Comparison of ENCODE assay signal across 17 mouse cellular contexts in the genomic region with DNA sequence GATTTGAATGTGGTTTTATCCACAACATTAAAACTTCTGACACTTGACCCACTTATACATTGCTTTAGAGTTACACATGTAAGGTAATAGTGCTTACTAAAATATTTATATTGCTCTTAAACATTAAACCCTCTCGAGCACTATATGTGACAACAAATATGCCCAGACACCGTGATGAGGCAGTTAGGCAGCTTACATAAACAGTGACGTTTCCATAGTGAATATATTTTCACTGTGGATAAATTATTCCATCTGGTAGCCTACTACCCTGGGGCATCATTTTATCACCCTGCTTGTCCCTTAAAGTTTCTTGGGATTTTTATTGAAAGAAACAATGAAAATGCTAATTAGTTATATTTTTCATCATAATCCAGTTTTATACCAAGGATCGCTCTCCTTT.
"Had no signal": no experiment of that assay in that cellular context is flagged by ENCODE, and none has a peak within 500 bp of the region (broad histone marks: within the 10 kb centered on the region; RNA-seq: fewer than 3 reads in every experiment).

No protein-coding gene starts in this region.

- H3K36me3 ChIP-seq: limb, embryonic 15.5 days; liver, embryonic 12.5 days; neural tube, embryonic 13.5 days had no signal

- H3K27ac ChIP-seq: limb, embryonic 15.5 days; liver, embryonic 12.5 days; liver, embryonic 14.5 days; neural tube, embryonic 13.5 days had no signal

- H3K4me2 ChIP-seq: limb, embryonic 15.5 days; liver, embryonic 12.5 days; lung, embryonic 14.5 days; neural tube, embryonic 13.5 days had no signal

- H3K4me1 ChIP-seq: limb, embryonic 15.5 days; liver, embryonic 12.5 days had no signal

- H3K27me3 ChIP-seq: limb, embryonic 15.5 days; liver, embryonic 12.5 days; neural tube, embryonic 13.5 days had no signal

- H3K9ac ChIP-seq: limb, embryonic 15.5 days; liver, embryonic 12.5 days; liver, embryonic 14.5 days; lung, embryonic 14.5 days; neural tube, embryonic 13.5 days had no signal

- H3K4me3 ChIP-seq: limb, embryonic 15.5 days; liver, embryonic 12.5 days; myocyte; neural tube, embryonic 13.5 days had no signal

- H3K9me3 ChIP-seq: limb, embryonic 15.5 days; liver, embryonic 12.5 days; neural tube, embryonic 13.5 days had no signal

- DNase-seq: lung, adult 18-20 months; lung, embryonic 14.5 days; lung, postnatal 10 days; lung, postnatal 4 days; retina, postnatal 1 day; right cerebral cortex, adult 18-20 months; right cerebral cortex, postnatal 25 days; right cerebral cortex, postnatal 4 days; spleen, adult 18-20 months; thymus, adult 18-20 months; thymus, postnatal 14 days; thymus, postnatal 36 days had no signal

- ATAC-seq: liver, embryonic 12.5 days had no signal
